Mouse (Mus musculus) G1E (cell line): ENCODE results near the gene Ttll10.

Experiments used
- CTCF ChIP-seq: IDR thresholded peaks from 2 replicates; pipeline ENCODE4 v1.5.1; 2012; ENCODE audit warnings: low read depth, low read length, inconsistent platforms, mixed read lengths
- GATA1 ChIP-seq: IDR thresholded peaks from 2 replicates; pipeline ENCODE4 v1.6.1; 2012; ENCODE audit warnings: borderline replicate concordance, low read length, inconsistent platforms, mixed read lengths
- TAL1 ChIP-seq: conservative IDR thresholded peaks from 2 replicates; pipeline ENCODE4 v1.6.1; 2012; ENCODE audit warnings: low read depth, low read length, inconsistent platforms, mixed read lengths

DNA sequence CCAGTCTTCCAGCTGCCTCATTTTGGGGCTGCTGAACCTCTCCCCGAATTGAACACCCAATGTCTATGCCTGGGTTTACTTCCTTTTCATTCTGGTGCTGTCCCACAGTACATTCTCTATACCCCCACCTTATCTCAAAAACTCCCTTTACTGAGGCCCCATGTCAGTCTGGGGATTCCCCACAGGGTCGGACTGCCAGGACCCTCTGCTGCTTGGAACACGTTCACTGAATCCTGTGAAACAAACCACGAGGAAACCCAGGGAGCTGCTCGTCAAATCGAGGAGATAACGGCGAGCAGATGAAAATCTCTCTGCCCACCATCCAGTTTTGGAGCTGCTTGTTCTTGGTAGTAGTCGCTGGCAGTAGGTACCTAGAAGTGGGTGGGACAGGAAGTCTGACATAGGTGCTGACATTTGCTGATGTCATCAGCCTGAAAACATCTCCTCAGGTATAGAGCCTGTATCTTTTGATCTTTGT, 37.2 kb downstream of the Ttll10 start:
- TF ChIP-seq CTCF (no peak), GATA1 (no peak), TAL1 (no peak)
